Mouse (Mus musculus) forebrain, embryonic 13.5 days (tissue): ENCODE measurements around the gene Hs3st6. TPM values are rescaled to one million over a fixed set of nuclear protein-coding genes. Genes with fewer than 3 reads are reported as not detected.
"Not testable (repeated sequence)": the region's sequence is repeated elsewhere in the genome, so short reads cannot be mapped to it uniquely, and the experiment has no call there.

Source experiments
- ATAC-seq: fragments of 200-750 bp; cut with Nextera tagmentation; 2 replicates; pipeline ENCODE4 v1.8.0; 2017
- H3K27ac ChIP-seq: fragments of 300-500 bp; sonication (generic); 2 replicates; pipeline ENCODE4 v1.5.1; 2015; ENCODE audit warnings: inconsistent platforms, mild to moderate bottlenecking, moderate library complexity
- H3K27me3 ChIP-seq: fragments of 300-500 bp; sonication (generic); 2 replicates; pipeline ENCODE4 v1.6.1; 2015; ENCODE audit warnings: mild to moderate bottlenecking, inconsistent platforms
- H3K36me3 ChIP-seq: fragments of 300-500 bp; sonication (generic); 2 replicates; pipeline ENCODE4 v1.6.1; 2015; ENCODE audit warnings: mild to moderate bottlenecking, inconsistent platforms; ENCODE audit not compliant: poor library complexity, severe bottlenecking
- H3K4me1 ChIP-seq: fragments of 300-500 bp; sonication (generic); 2 replicates; pipeline ENCODE4 v1.6.1; 2015; ENCODE audit warnings: inconsistent platforms
- H3K4me2 ChIP-seq: fragments of 300-500 bp; sonication (generic); 2 replicates; pipeline ENCODE4 v1.6.1; 2015; ENCODE audit warnings: inconsistent platforms, mild to moderate bottlenecking, moderate library complexity
- H3K4me3 ChIP-seq: fragments of 300-500 bp; sonication (generic); 2 replicates; pipeline ENCODE4 v1.5.1; 2015; ENCODE audit warnings: mild to moderate bottlenecking, inconsistent platforms
- H3K9ac ChIP-seq: fragments of 300-500 bp; sonication (generic); 2 replicates; pipeline ENCODE4 v1.6.1; 2015; ENCODE audit warnings: mild to moderate bottlenecking, inconsistent platforms
- H3K9me3 ChIP-seq: fragments of 300-500 bp; sonication (generic); replicated peaks from 2 replicates; pipeline ENCODE4 v1.6.1; 2016; ENCODE audit warnings: inconsistent platforms
- whole genome bisulfite sequencing: fragments of 180-500 bp; shearing (Covaris S2); methylation state at CpG from one replicate; pipeline ENCODE4 v1.1.7; 2015; 5-methylcytosine and 5-hydroxymethylcytosine counted together
- polyA plus RNA-seq: library from polyadenylated mRNA; unstranded; fragments of >200 nt; fragmentation: Nextera tagmentation; extraction: Ambion mirVana; gene quantifications from 2 replicates; pipeline ENCODE4 v1.2.1, GENCODE M21; 2015

The Hs3st6 gene
- polyA plus RNA-seq, 1 experiment from 2014 or later = 0.17 TPM

- not testable (repeated sequence) for ATAC-seq, H3K9me3 ChIP-seq, H3K27me3 ChIP-seq, H3K27ac ChIP-seq
- Histone ChIP-seq H3K36me3 (peaks cover 30% of the 10 kb centered on the region), H3K4me2 (peak overlapping the region; percentile 87), H3K4me1 (peaks cover 39% of the 10 kb centered on the region), H3K4me3 (peak overlapping the region; percentile 83), H3K9ac (peak overlapping the region; percentile 68)
- WGBS = 70% methylated on average over 7 of the region's 7 CpGs
These were observed 31.3 kb upstream of the Hs3st6 start for GRCm38 (mm10) chr17:24721383-24721955.

DNA sequence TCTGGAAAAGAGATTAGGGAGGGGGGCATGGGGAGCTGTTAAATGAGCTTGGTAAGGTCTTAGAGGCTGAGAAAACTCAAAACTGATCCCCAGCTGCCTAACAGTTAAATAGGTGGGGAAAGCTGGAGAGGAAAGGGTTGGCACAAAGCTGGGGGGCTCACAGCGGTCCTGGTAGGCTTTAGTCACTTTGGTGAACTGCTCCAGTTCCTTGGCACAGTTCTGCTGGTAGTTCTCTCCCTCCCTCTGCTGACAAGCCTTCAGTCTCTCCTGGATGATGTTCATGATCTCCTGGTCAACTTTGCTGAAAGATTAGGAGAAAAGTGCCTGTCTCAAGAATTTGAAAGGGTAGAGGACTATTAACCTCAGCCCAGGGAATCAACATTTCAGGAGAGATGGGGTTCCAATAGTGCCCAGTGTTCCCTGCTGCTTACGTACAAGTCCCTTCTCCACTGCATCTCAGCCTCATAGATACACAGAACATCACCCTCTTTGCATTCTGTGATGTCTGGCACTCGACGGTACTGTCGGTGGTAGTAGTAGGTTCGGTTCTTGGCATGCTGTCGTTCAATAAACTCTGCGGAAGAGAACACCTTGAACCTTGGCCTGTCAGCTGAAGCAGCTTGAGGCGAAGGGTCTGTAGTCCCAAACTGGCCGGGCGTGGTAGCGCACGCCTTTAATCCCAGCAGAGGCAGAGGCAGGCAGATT lies 30.4 kb upstream of the Hs3st6 start:
- Histone ChIP-seq H3K4me2 (peak overlapping the region; percentile 87), H3K9me3 (no peaks in the 10 kb centered on the region), H3K9ac (peak overlapping the region; percentile 50), H3K4me1 (peaks cover 39% of the 10 kb centered on the region), H3K36me3 (peaks cover 23% of the 10 kb centered on the region), H3K27ac (no peak overlapping the region; the same call in 1 of the 2 replicates), H3K27me3 (0 out of 2 replicates have a peak, but pooled peaks cover 2% of the 10 kb centered on the region), H3K4me3 (peak overlapping the region; percentile 82)
- no peak for ATAC-seq
- 41% methylated on average over 13 of the region's 13 CpGs for WGBS

- no peak for ATAC-seq
- peak overlapping the region; percentile 96 for H3K9ac ChIP-seq
- peaks cover 17% of the 10 kb centered on the region for H3K36me3 ChIP-seq
- WGBS = 3% methylated on average over 12 of the region's 12 CpGs
- H3K4me2 ChIP-seq = peak overlapping the region; percentile 94
- H3K4me3 ChIP-seq = peak overlapping the region; percentile 82
- no peaks in the 10 kb centered on the region for H3K9me3 ChIP-seq
- peaks cover 10% of the 10 kb centered on the region for H3K27me3 ChIP-seq
- H3K4me1 ChIP-seq = peaks cover 39% of the 10 kb centered on the region
- 0 out of 2 replicates have a peak overlapping the region, but pooled peaks have one; percentile 65 for H3K27ac ChIP-seq
These were observed 29.5 kb upstream of the Hs3st6 start for GRCm38 (mm10) chr17:24723122-24723880.

DNA sequence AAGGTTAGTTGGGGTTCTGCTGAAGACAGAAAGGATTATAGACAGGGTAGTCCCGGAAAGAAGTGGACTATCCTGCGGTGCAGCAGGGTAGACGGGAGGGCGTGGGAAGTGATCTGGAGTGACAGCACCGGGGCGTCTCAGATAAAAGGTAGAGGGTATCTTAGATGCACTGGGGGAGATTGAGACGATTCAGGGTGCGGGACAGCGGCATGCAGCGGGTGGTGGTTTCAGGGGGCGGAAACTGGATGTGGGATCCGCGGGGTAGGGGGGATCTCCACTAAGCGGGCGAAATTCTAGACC lies 29.0 kb upstream of the Hs3st6 start:
- peak overlapping the region; percentile 94 for H3K4me2 ChIP-seq
- peaks cover 35% of the 10 kb centered on the region for H3K4me1 ChIP-seq
- peak overlapping the region; percentile 65; the same call in 1 of the 2 replicates for H3K27ac ChIP-seq
- H3K4me3 ChIP-seq = peak overlapping the region; percentile 82
- ATAC-seq = peak; percentile 1; the same call in 1 of the 2 replicates
- peaks cover 10% of the 10 kb centered on the region for H3K27me3 ChIP-seq
- no peaks in the 10 kb centered on the region for H3K9me3 ChIP-seq
- under 1% methylated on average over 15 of the region's 15 CpGs for WGBS
- peak overlapping the region; percentile 96 for H3K9ac ChIP-seq
- peaks cover 17% of the 10 kb centered on the region for H3K36me3 ChIP-seq

DNA sequence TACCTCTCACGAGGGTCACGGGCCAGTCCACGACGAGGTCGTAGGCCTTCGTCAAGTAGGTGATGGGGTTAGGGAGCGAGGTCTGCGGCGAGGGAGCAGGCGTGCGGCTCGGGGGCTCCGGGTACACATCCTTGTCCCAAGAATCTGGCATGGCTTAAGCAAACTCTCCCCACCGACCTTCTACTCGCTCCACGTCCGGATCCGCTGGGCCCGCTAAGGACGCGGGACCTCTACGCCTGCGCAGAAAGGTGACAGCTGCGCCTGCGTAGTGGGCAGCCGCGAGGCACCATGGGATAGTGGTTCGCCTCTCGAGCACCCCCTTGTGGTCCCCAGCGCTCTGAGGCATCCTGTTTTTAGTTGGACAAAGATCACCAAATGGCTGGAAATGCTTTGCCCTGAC lies 28.6 kb upstream of the Hs3st6 start, which contains the start of gene Ndufb10:
Gene Ndufb10, minus strand, starts transcription at position 295 of the 400 bp plus-strand sequence.
- Histone ChIP-seq H3K27ac (peak within 1 kb of the TSS; percentile 65), H3K27me3 (peaks cover 10% of the 10 kb centered on the region), H3K4me2 (peak within 1 kb of the TSS; percentile 94), H3K9ac (peak within 1 kb of the TSS; percentile 96), H3K9me3 (no peaks in the 10 kb centered on the region), H3K4me3 (peak within 1 kb of the TSS; percentile 82), H3K4me1 (peaks cover 31% of the 10 kb centered on the region), H3K36me3 (peaks cover 17% of the 10 kb centered on the region)
- ATAC-seq = peak; percentile 74
- under 1% methylated on average over 30 of the region's 30 CpGs for WGBS

- WGBS = 80% methylated on average over 3 of the region's 3 CpGs
- ATAC-seq = no peak
These were observed 27.0 kb upstream of the Hs3st6 start for GRCm38 (mm10) chr17:24725637-24726390.

GRCm38 (mm10) chr17:24727618-24728017 lies 25.2 kb upstream of the Hs3st6 start, which contains the start of gene Rpl3l:
Rpl3l (plus strand) TSS chr17:24727820.
- WGBS = 68% methylated on average over 2 of the region's 2 CpGs
- Histone ChIP-seq H3K4me1 (peaks cover 15% of the 10 kb centered on the region), H3K9me3 (no peaks in the 10 kb centered on the region), H3K36me3 (peaks cover 1% of the 10 kb centered on the region; the same call in 1 of the 2 replicates), H3K4me3 (no peak within 1 kb of the TSS), H3K4me2 (no peak within 1 kb of the TSS), H3K27ac (no peak within 1 kb of the TSS), H3K9ac (peak within 1 kb of the TSS; percentile 13; the same call in 1 of the 2 replicates), H3K27me3 (peaks cover 10% of the 10 kb centered on the region)
- no peak for ATAC-seq

More at GRCm38 (mm10) chr17:24725637-24726390, 27.0 kb upstream of the Hs3st6 start:
- Histone ChIP-seq H3K9ac (no peak overlapping the region), H3K4me2 (no peak overlapping the region), H3K36me3 (peaks cover 17% of the 10 kb centered on the region), H3K27me3 (peaks cover 10% of the 10 kb centered on the region), H3K9me3 (no peaks in the 10 kb centered on the region), H3K27ac (no peak overlapping the region), H3K4me3 (no peak overlapping the region), H3K4me1 (peaks cover 31% of the 10 kb centered on the region)

GRCm38 (mm10) chr17:24728184-24728583 lies 24.6 kb upstream of the Hs3st6 start:
- ATAC-seq = no peak
- Histone ChIP-seq H3K4me2 (no peak overlapping the region), H3K27ac (no peak overlapping the region), H3K9me3 (no peaks in the 10 kb centered on the region), H3K4me1 (peaks cover 9% of the 10 kb centered on the region), H3K4me3 (no peak overlapping the region), H3K27me3 (peaks cover 11% of the 10 kb centered on the region), H3K36me3 (no peaks in the 10 kb centered on the region), H3K9ac (0 out of 2 replicates have a peak overlapping the region, but pooled peaks have one; percentile 0)
- 76% methylated on average over 17 of the region's 17 CpGs for WGBS

- H3K36me3 ChIP-seq = no peaks in the 10 kb centered on the region
- no peak overlapping the region for H3K4me3 ChIP-seq
- H3K27me3 ChIP-seq = peaks cover 17% of the 10 kb centered on the region
- H3K4me1 ChIP-seq = peaks cover 3% of the 10 kb centered on the region; the same call in 1 of the 2 replicates
- 79% methylated on average over 6 of the region's 6 CpGs for WGBS
- no peaks in the 10 kb centered on the region for H3K9me3 ChIP-seq
- ATAC-seq = no peak
- H3K9ac ChIP-seq = no peak overlapping the region
- no peak overlapping the region for H3K27ac ChIP-seq
- no peak overlapping the region for H3K4me2 ChIP-seq
These were observed 23.7 kb upstream of the Hs3st6 start for GRCm38 (mm10) chr17:24729067-24729466.

DNA sequence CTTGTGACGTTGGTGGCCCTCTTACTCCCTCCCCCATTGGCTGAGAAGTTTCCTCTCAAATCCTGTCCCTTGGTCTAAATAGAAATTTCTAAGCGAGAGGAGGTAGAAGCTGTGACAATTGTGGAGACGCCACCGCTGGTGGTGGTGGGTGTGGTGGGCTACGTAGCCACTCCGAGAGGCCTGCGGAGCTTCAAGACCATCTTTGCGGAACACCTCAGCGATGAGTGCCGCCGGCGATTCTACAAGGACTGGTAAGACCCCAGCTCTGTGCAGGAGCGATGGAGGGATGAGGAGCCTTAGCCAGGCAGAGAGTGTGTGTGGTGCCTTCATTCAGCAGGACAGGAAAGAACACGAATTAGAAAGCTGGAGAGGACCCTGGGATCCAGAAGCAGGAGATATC lies 22.0 kb upstream of the Hs3st6 start:
- Histone ChIP-seq H3K4me1 (no peaks in the 10 kb centered on the region), H3K4me2 (no peak overlapping the region), H3K27me3 (peaks cover 17% of the 10 kb centered on the region), H3K4me3 (no peak overlapping the region), H3K27ac (no peak overlapping the region), H3K9ac (no peak overlapping the region), H3K36me3 (no peaks in the 10 kb centered on the region), H3K9me3 (no peaks in the 10 kb centered on the region)
- whole genome bisulfite sequencing = 82% methylated on average over 14 of the region's 14 CpGs
- ATAC-seq = no peak

DNA sequence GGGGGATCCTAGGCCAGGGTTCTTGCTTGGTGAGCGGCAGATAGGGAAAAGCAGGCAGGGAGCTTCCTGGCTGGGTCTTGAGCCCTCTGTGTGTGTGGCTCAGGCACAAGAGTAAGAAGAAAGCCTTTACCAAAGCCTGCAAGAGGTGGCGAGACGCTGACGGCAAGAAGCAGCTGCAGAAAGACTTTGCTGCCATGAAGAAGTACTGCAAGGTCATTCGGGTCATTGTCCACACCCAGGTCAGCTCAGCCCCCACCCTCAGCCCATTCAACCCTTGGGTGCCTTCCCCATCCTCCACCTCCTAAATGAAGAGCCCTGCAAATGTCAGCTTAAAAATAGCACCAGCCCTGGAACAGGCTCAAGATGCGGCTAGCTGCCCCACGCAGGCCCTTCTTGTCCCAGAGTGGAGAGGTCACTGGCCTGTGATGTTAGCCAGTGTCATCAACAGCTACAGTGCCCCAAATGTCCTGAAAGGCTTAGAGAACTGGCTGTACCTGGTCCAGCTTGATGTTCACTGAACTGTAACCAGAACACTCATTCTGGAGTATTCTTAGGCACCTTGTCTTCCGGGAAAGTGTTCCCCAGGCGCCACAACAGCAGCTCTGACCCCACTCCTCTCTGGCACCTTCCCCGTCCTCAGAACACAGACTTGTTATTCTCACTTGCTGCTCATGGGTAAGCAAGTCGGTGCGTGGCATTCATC lies 20.4 kb upstream of the Hs3st6 start:
- Histone ChIP-seq H3K4me1 (peaks cover 11% of the 10 kb centered on the region), H3K9ac (no peak overlapping the region), H3K4me2 (no peak overlapping the region), H3K27ac (no peak overlapping the region), H3K27me3 (peaks cover 16% of the 10 kb centered on the region), H3K9me3 (no peaks in the 10 kb centered on the region), H3K4me3 (no peak overlapping the region), H3K36me3 (no peaks in the 10 kb centered on the region)
- no peak for ATAC-seq
- 80% methylated on average over 12 of the region's 12 CpGs for WGBS
